Mouse (Mus musculus) ovary, adult 18-20 months (tissue): ENCODE measurements around the gene Pnkp.

ENCODE experiments used
- DNase-seq: peaks from one replicate; pipeline ENCODE4 v3.0.0; 2022; ENCODE audit warnings: low spot score, mixed read lengths

Pnkp gene

GRCm38 (mm10) chr7:44857042-44857552, at the start of gene Pnkp:
Gene Pnkp (plus strand): TSS chr7:44857139.
- peak; percentile 67 for DNase-seq

DNA sequence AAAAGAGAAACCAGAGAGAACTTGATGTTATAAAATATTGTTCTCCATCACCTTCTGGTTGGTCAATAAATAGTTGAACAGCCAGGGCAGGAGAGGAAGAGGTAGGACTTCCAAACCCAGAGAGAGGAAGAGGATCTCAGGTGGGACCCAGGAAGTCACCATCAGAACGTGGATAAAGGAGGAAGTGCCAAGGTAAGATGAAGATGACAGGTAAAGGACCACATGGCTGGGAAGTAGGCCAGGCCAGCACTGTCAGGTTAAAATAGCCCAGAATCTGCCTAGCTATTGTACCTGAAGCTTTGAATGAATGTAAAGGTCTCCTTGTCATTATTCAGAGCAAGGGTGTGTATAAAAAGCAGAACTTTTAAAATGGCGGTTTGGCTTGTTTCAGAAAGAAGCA, 48.0 kb upstream of the Pnkp start:
- DNase-seq = no peak

- no peak for DNase-seq
Measured at GRCm38 (mm10) chr7:44809466-44809865, 47.5 kb upstream of the Pnkp start.

DNA sequence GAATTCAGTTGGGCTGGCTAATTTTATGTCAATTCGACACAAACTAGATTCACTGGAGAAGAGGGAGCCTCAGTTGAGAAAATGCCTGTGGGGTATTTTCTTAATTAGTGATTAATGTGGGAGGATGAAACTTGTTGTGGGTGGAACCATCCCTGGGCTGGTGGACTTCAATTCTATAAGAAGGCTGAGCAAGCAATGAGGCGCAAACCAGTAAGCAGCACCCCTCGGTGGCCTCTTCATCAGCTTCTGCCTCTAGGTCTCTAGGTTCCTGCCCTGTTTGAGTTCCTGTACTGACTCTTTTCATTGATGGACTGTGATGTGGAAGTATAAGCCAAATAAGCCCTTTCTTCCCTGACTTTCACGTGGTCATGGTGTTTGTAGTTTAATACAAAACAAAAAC, 46.6 kb upstream of the Pnkp start:
- no peak for DNase-seq

DNA sequence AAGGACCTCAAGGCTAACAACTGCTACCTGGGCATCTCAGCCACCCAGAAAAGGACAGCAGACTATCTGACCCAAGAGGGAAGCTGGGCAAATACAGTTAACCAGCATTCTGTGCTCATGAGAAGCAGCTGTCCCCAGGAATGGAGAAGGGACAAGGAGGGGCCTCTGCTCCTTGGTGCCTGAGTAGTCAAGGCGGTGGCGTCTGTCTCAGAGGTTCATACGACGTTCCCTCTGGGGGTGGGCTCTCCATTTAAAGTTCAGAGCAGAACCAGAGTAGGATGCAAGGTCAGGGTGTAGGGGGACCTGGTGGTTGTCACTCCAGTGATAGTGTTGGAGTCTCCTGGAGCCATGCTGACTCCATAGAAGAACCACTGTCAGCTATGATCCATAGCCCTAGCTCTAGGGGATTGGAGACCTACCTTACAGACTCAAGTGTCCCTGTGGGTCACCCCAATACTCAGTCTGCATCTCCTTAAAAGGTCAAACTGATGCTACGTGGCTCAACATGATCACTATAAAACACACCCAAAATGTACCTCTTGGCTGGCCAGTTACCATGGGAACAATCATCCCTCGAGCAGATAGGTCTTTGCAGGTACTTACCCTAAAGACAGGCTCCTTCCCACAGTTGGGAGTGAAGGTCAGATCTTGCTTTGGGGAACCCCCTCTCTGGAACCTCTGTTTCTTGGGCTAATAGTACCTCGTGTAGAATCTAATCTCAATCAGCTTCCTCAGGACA, 46.0 kb upstream of the Pnkp start:
- DNase-seq = no peak

- peak; percentile 0 for DNase-seq
Measured at GRCm38 (mm10) chr7:44812651-44813325, 44.2 kb upstream of the Pnkp start.

DNA sequence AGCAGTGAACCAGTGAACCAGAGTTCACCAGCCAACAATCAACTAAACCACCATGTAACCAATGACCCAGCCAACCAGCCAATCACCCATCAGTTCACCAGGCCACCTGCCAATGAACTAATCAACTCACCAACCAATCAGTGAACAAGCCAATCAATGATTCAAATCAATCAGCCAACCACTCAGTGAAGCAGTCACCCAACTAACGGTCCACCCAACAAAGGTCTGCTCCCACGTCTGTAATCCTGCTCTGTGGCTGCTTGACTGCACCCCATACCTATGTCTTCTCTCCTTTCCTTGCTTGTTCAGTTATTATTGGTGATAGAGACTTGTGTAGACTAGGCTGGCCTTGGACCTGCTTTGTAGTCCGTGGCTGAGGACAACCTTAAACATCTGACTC, 43.0 kb upstream of the Pnkp start:
- DNase-seq = peak; percentile 0

DNA sequence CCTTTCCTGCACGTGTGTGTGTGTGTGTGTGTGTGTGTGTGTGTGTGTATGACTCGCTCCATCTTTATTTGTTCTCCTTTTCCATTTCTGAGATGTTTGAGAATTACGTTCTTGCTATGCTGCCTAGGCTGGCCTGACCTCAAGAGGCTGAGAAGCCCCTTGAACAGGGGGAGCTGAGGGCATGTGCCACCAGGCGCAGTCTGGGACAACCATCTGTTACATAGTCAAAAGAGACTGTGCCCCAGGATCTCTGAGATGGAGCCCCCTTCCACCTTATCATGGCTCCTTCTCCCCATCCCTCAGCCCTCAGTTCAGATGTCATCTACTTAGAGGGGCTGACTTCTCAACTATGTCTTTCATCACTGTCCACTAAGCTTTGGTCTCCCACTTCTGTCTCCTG, 42.5 kb upstream of the Pnkp start:
- no peak for DNase-seq

DNA sequence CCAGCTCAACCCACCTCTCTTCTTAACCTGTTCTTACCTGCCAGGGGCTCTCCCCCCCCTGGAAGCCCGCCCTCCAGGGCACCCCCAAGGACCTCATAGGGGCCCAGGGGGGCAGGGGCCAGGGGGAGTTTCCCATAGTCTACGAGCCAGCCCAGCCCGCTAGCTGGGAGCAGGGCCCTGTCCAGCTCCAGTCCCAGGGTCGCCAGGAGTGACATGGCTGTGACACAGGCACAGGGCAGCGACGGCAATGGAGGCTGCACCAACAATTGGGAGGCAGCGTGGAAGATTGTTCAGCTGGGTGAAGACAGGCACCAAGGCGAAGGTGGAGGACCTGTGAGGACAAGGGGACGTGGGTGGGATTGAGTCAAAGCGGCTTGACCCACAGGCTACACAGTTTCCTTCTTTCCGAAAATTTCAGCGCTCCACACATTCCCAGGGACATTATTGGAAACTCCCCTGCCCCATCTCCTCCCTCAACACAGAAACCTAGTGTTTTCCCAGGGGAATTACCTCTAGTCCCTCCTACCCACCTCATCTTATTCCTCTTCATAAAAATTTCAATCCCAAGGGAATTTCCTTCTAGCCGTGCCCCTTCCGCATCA, 41.9 kb upstream of the Pnkp start:
- no peak for DNase-seq

DNA sequence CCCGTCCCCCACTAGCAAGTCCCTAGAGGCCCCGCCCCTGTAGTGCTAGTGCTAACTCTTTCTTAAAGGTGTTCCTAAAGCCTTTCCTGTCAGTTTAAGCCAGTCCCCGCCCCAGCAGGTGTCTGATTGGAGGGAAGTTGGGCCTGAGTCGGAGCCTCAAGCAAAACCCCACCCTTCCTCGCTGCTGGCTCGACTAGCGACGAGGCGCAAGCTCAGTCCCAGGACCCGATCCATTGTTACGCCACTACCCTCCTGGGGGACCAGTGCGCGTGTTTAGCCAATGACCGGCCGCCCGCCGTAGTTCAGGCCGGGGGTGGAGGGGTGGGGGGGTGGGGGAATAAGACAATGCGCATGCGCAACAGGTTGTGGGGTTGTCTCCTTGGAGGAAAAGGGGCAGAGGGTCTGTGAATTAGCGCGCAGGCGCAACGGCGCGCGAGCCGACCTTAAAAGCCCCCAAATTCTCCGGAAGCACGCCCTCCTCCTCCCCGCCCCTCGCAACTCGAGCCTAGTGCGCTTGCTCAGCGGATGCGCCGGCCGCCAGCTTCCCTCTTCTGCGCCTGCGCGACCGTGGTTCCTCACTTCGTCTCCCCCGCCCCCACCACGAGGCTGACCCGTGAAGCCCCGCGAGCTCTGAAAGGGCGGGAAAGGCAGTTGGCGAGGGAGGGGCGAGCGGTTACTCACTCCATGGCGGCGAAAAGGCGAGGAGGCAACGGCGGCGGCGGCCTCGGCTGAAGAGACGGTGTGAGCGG, 41.0 kb upstream of the Pnkp start, which contains the start of the genes Nup62 and Il4i1:
Gene Nup62, plus strand, starts transcription at position 368 of the 749 bp plus-strand sequence.
Gene Il4i1, plus strand, starts transcription at position 667 of the 749 bp plus-strand sequence.
- DNase-seq = peak; percentile 97

DNA sequence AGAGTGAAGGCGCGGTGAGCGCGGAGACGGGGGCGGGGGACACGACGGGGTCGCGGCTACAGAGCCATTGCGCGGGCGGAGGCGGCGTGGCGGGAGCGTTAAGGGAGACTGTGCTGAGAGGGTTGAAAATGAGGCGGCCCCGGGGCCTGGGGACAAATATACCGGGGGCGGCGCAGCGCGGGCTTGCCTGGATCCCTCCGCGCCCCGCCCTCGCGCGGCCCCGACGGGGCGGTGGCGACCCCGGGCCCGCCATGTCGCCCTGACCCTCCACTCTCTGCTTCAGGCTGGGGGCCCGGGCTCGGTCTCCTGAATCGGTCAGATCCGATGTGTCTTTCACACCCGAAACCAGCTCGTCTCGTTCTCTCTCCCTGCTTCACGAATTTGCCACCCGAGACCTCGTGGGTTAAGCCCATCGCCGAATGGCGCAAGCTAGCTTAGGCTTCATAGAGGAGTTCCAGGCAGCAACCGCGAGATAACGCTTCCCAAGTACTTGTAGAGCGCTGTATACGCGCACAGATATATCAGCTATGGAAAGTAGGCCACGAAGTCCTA, 40.4 kb upstream of the Pnkp start, which contains the start of gene Atf5:
Gene Atf5, minus strand, starts transcription at position 189 of the 552 bp plus-strand sequence.
- no peak for DNase-seq

GRCm38 (mm10) chr7:44817441-44817840, 39.5 kb upstream of the Pnkp start:
- no peak for DNase-seq

- DNase-seq = peak; percentile 1
Measured at GRCm38 (mm10) chr7:44818164-44818563, 38.8 kb upstream of the Pnkp start.

- peak; percentile 4 for DNase-seq
Measured at GRCm38 (mm10) chr7:44818751-44819235, 38.1 kb upstream of the Pnkp start.

DNA sequence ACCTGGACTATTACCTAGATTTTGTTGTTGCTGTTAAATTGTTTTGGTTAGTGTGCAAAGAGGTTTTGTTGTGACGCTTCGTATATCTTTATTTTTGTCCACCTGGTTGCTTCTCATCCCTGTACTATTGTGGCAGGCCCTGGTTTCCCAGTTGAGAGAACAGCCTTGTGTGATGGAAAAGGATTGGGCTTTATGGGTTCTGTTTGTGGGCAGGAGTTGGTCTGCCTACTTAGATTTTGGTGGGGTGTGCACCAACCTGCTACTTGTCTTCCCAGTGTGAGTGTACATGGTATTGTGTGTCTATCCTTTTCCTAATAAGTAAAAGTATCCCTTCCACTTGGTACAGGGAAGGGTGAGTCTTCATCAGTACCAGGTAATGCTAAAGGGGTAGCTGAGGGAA, 37.5 kb upstream of the Pnkp start:
- no peak for DNase-seq

GRCm38 (mm10) chr7:44819863-44820262, 37.1 kb upstream of the Pnkp start:
- DNase-seq = peak; percentile 1

DNA sequence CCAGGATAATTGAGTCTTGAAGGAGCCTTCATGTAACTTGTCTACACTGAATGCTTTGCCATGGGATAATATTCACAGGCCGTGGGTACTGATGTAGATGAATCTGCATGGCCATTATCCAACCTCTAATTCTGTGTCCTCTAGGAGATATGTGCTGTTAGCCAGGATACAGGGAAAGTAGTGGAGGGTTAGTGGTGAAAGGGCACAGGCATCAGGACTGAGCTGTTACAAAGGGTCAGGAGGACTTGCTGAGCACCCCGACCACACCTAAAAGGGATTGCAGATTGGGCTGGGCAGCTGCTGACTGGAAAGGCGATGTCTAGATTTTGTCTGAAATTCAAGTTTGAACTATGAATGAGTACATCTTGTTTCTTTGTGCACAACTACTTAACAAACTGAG, 36.4 kb upstream of the Pnkp start:
- DNase-seq = peak; percentile 0

- DNase-seq = peak; percentile 1
Measured at GRCm38 (mm10) chr7:44821666-44822448, 35.1 kb upstream of the Pnkp start.

DNA sequence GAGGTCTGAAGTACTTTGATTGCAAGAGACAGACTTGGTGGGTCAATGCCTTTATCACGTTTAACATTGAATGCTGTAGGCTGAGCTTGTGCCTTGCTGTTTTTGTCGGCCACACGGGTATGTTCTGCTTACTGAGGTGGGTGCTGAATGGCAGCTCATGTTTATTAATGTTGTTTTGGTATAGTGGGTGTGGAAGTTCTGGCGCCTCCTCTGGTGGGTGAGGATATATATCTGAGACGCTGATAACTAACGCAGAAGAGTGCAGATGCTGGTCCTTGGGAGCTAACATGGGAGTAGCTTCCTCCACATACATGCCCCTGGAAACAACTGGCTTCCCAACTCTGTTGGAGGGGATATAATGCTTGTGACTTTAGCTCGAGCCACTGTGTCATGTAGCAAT, 33.5 kb upstream of the Pnkp start:
- no peak for DNase-seq

GRCm38 (mm10) chr7:44824872-44825271, 32.1 kb upstream of the Pnkp start:
- DNase-seq = no peak

GRCm38 (mm10) chr7:44826771-44827170, 30.2 kb upstream of the Pnkp start:
- DNase-seq = no peak
